In genomic region chr13:111808387-111808636, GRCm38 (mm10) we compare ENCODE assay signal across 8 mouse cellular contexts. TPM values are rescaled to one million over a fixed set of nuclear protein-coding genes. Genes with fewer than 3 reads are reported as not detected.
DNase-seq lines count a peak whose midpoint lies in the region; ATAC-seq lines count a peak whose summit lies in the region.

No protein-coding gene starts in this region.

- H3K4me3 ChIP-seq in lung, embryonic 15.5 days: peak overlapping the region; percentile 95
- H3K4me3 ChIP-seq in embryonic facial prominence, embryonic 15.5 days (replicated peaks): peak overlapping the region; percentile 90
- H3K4me3 ChIP-seq in intestine, embryonic 16.5 days (ENCODE audit: low read length): peak overlapping the region; percentile 98
- peak overlapping the region; percentile 88 for H3K4me3 ChIP-seq in neural tube, embryonic 14.5 days (ENCODE audit: low read depth, low read length)

- DNase-seq in lung, postnatal 14 days: no peak
- DNase-seq in urinary bladder, adult 18-20 months (ENCODE audit: low spot score in 2 of 2): no peak
- no peak for DNase-seq in gastrocnemius, postnatal 25 days
- no peak for DNase-seq in left cerebral cortex, adult 11 months (ENCODE audit: low spot score)

- WGBS in lung, embryonic 15.5 days: under 1% methylated on average over 30 of the region's 38 CpGs
- WGBS in embryonic facial prominence, embryonic 15.5 days: 0% methylated on average over 23 of the region's 38 CpGs
- 0% methylated on average over 28 of the region's 38 CpGs for WGBS in intestine, embryonic 16.5 days
- under 1% methylated on average over 31 of the region's 38 CpGs for WGBS in neural tube, embryonic 14.5 days

- peak; percentile 53 for ATAC-seq in lung, embryonic 15.5 days (ENCODE audit: borderline replicate concordance, extremely low read depth, low FRiP score, low TSS enrichment)
- ATAC-seq in embryonic facial prominence, embryonic 15.5 days (ENCODE audit: insufficient number of reproducible peaks, low FRiP score, low TSS enrichment, low read depth): peak; percentile 56
- peak; percentile 46 for ATAC-seq in intestine, embryonic 16.5 days
- peak; percentile 69 for ATAC-seq in neural tube, embryonic 14.5 days (ENCODE audit: low read depth)

- no peaks in the 10 kb centered on the region for H3K27me3 ChIP-seq in lung, embryonic 15.5 days
- H3K27me3 ChIP-seq in embryonic facial prominence, embryonic 15.5 days: no peaks in the 10 kb centered on the region
- H3K27me3 ChIP-seq in intestine, embryonic 16.5 days (replicated peaks; ENCODE audit: control insufficient read depth, insufficient read depth, low read length): no peaks in the 10 kb centered on the region
- H3K27me3 ChIP-seq in neural tube, embryonic 14.5 days (ENCODE audit: control insufficient read depth, insufficient read depth, low read length): no peaks in the 10 kb centered on the region

- no peaks in the 10 kb centered on the region for H3K9me3 ChIP-seq in lung, embryonic 15.5 days
- no peaks in the 10 kb centered on the region for H3K9me3 ChIP-seq in embryonic facial prominence, embryonic 15.5 days (replicated peaks)
- no peaks in the 10 kb centered on the region for H3K9me3 ChIP-seq in intestine, embryonic 16.5 days (ENCODE audit: control insufficient read depth, low read length)
- H3K9me3 ChIP-seq in neural tube, embryonic 14.5 days (ENCODE audit: control insufficient read depth, low read length): no peaks in the 10 kb centered on the region

- peak overlapping the region; percentile 99 for H3K27ac ChIP-seq in lung, embryonic 15.5 days
- peak overlapping the region; percentile 95 for H3K27ac ChIP-seq in embryonic facial prominence, embryonic 15.5 days (replicated peaks)
- peak overlapping the region; percentile 98 for H3K27ac ChIP-seq in intestine, embryonic 16.5 days (ENCODE audit: low read length)
- H3K27ac ChIP-seq in neural tube, embryonic 14.5 days (ENCODE audit: low read depth, low read length): peak overlapping the region; percentile 98

- H3K36me3 ChIP-seq in lung, embryonic 15.5 days: no peaks in the 10 kb centered on the region
- no peaks in the 10 kb centered on the region for H3K36me3 ChIP-seq in embryonic facial prominence, embryonic 15.5 days
- H3K36me3 ChIP-seq in intestine, embryonic 16.5 days (ENCODE audit: control insufficient read depth, insufficient read depth, low read length): no peaks in the 10 kb centered on the region
- H3K36me3 ChIP-seq in neural tube, embryonic 14.5 days (ENCODE audit: control insufficient read depth, insufficient read depth, low read length): no peaks in the 10 kb centered on the region

- peaks cover 39% of the 10 kb centered on the region for H3K4me1 ChIP-seq in lung, embryonic 15.5 days
- peaks cover 31% of the 10 kb centered on the region for H3K4me1 ChIP-seq in embryonic facial prominence, embryonic 15.5 days
- peaks cover 24% of the 10 kb centered on the region for H3K4me1 ChIP-seq in intestine, embryonic 16.5 days (ENCODE audit: control insufficient read depth, insufficient read depth, low read length)
- H3K4me1 ChIP-seq in neural tube, embryonic 14.5 days (ENCODE audit: control insufficient read depth, insufficient read depth, low read length): peaks cover 3% of the 10 kb centered on the region; the same call in 1 of the 2 replicates

- peak overlapping the region; percentile 96 for H3K9ac ChIP-seq in lung, embryonic 15.5 days
- peak overlapping the region; percentile 84 for H3K9ac ChIP-seq in embryonic facial prominence, embryonic 15.5 days
- H3K9ac ChIP-seq in intestine, embryonic 16.5 days (ENCODE audit: low read depth, low read length): peak overlapping the region; percentile 98
- peak overlapping the region; percentile 91 for H3K9ac ChIP-seq in neural tube, embryonic 14.5 days (replicated peaks; ENCODE audit: low read depth, low read length)

- peak overlapping the region; percentile 72 for H3K4me2 ChIP-seq in lung, embryonic 15.5 days
- H3K4me2 ChIP-seq in embryonic facial prominence, embryonic 15.5 days (replicated peaks): peak overlapping the region; percentile 88
- H3K4me2 ChIP-seq in intestine, embryonic 16.5 days (ENCODE audit: low read depth, low read length): peak overlapping the region; percentile 68
- H3K4me2 ChIP-seq in neural tube, embryonic 14.5 days (ENCODE audit: low read depth, low read length): peak overlapping the region; percentile 73

RNA-seq across cellular contexts. Expression of gene Map3k1, which starts 0.5 kb away (rescaled TPM):
- 27.5 and 28.6 TPM in 2 replicates for polyA plus RNA-seq in lung, embryonic 15.5 days (2015; fragmentation: Nextera tagmentation; extraction: Ambion mirVana)
- polyA plus RNA-seq in embryonic facial prominence, embryonic 15.5 days (2015; fragmentation: Nextera tagmentation; extraction: Ambion mirVana): 16.3 and 18.0 TPM in 2 replicates
- polyA plus RNA-seq in intestine, embryonic 16.5 days (2015; fragmentation: Nextera tagmentation; extraction: Ambion mirVana): 20.5 and 21.8 TPM in 2 replicates
- polyA plus RNA-seq in neural tube, embryonic 14.5 days (2014; fragmentation: Nextera tagmentation; extraction: Ambion mirVana): 14.8 and 16.4 TPM in 2 replicates
- total RNA-seq in gastrocnemius, postnatal 25 days (2021): 1 to 10 TPM; 8.0 to 9.3 TPM
